Mouse (Mus musculus) embryonic facial prominence, embryonic 11.5 days (tissue): ENCODE data around the gene Rasa4. TPM values are rescaled to one million over a fixed set of nuclear protein-coding genes. Genes with fewer than 3 reads are reported as not detected.
A peak's percentile ranks its signal among the peaks of the same experiment; 100 is the strongest.

Experiments
- ATAC-seq: fragments of 200-750 bp; cut with Nextera tagmentation; replicated peaks from 2 replicates; pipeline ENCODE4 v1.8.0; 2017; ENCODE audit warnings: low read depth; ENCODE audit not compliant: insufficient number of reproducible peaks, low FRiP score, low TSS enrichment
- DNase-seq: peaks from one replicate; pipeline ENCODE4 v3.0.0-alpha.2; 2015; ENCODE audit warnings: low spot score
- H3K27ac ChIP-seq: fragments of 300-500 bp; sonication (generic); replicated peaks from 2 replicates; pipeline ENCODE4 v1.5.1; 2014; ENCODE audit warnings: mild to moderate bottlenecking, low read depth, low read length, control low read depth
- H3K27me3 ChIP-seq: fragments of 300-500 bp; sonication (generic); 2 replicates; pipeline ENCODE4 v1.6.1; 2014; ENCODE audit warnings: mild to moderate bottlenecking, low read length, moderate library complexity, mixed read lengths; ENCODE audit not compliant: control insufficient read depth, insufficient read depth
- H3K36me3 ChIP-seq: fragments of 300-500 bp; sonication (generic); replicated peaks from 2 replicates; pipeline ENCODE4 v1.6.1; 2014; ENCODE audit warnings: low read depth, mild to moderate bottlenecking, low read length, moderate library complexity, mixed read lengths; ENCODE audit not compliant: control insufficient read depth, insufficient read depth
- H3K4me1 ChIP-seq: fragments of 300-500 bp; sonication (generic); 2 replicates; pipeline ENCODE4 v1.6.1; 2014; ENCODE audit warnings: low read length, mixed read lengths; ENCODE audit not compliant: control insufficient read depth, insufficient read depth
- H3K4me2 ChIP-seq: fragments of 300-500 bp; sonication (generic); 2 replicates; pipeline ENCODE4 v1.6.1; 2014; ENCODE audit warnings: low read depth, mild to moderate bottlenecking, control low read depth, low read length, moderate library complexity
- H3K4me3 ChIP-seq: fragments of 300-500 bp; sonication (generic); 2 replicates; pipeline ENCODE4 v1.5.1; 2014; ENCODE audit warnings: low read depth, low read length, control low read depth
- H3K9ac ChIP-seq: fragments of 300-500 bp; sonication (generic); replicated peaks from 2 replicates; pipeline ENCODE4 v1.6.1; 2014; ENCODE audit warnings: mild to moderate bottlenecking, control low read depth, low read length
- H3K9me3 ChIP-seq: fragments of 300-500 bp; sonication (generic); replicated peaks from 2 replicates; pipeline ENCODE4 v1.6.1; 2016; ENCODE audit warnings: mild to moderate bottlenecking, low read length, inconsistent platforms, mixed read lengths; ENCODE audit not compliant: control insufficient read depth
- WGBS: fragments of 180-500 bp; shearing (Covaris S2); extraction: QIAGEN DNeasy Blood & Tissue Kit; methylation state at CpG from one replicate; pipeline ENCODE4 v1.1.7; 2014; 5-methylcytosine and 5-hydroxymethylcytosine counted together
- polyA plus RNA-seq: library from polyadenylated mRNA; unstranded; fragments of >200 nt; fragmentation: Nextera tagmentation; extraction: Ambion mirVana; gene quantifications from 2 replicates; pipeline ENCODE4 v1.2.1, GENCODE M21; 2014

Gene Rasa4
- polyA plus RNA-seq, 1 experiment from 2014 or later: 3.8 TPM

DNA sequence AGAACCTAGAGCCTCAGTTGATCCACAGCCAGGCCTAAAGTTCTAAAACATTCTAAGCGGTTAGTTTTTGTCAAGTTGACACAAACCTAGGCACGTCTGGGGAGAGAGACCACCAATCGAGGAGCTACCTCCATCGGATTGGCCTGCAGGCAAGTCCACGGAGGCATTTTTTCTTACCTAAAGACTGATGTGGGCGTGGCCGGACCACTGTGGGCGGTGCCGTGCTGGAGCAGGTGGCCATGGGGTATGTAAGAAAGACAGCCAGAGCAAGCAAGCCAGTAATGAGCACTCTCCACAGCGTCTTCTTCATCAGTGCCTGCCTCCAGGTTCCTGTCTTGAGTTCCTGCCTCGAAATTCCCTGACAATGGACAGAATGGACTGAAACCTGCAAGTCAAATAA lies 10.2 kb upstream of the Rasa4 start:
- ATAC-seq (no peak), DNase-seq (no peak)
- WGBS: 65% methylated on average over 11 of the region's 11 CpGs

DNA sequence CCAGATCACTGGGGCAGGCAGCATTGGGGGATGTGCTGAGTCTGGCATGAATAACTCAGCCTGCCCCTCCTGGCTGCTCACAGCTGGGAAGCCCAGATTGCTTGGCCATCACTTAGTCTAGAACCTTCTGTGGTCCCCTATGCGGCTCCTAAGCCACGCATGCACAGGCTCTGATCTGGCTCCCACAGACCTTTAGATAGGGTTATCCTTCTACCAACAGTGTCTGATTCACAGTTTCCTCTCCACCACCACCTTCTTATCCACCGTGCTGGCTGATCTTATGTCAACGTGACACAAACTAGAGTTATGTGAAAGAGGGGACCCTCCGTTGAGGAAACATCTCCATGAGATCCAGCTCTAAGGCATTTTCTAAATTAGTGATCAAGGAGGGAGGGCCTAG lies 8.6 kb upstream of the Rasa4 start:
- no peak for ATAC-seq
- Histone ChIP-seq H3K9me3 (no peaks in the 10 kb centered on the region), H3K4me2 (no peak overlapping the region), H3K27ac (no peak overlapping the region), H3K4me3 (no peak overlapping the region), H3K9ac (no peak overlapping the region), H3K36me3 (no peaks in the 10 kb centered on the region), H3K4me1 (no peaks in the 10 kb centered on the region), H3K27me3 (no peaks in the 10 kb centered on the region)
- DNase-seq: no peak
- WGBS: 90% methylated on average over 5 of the region's 5 CpGs

More for the DNA sequence above, 10.2 kb upstream of the Rasa4 start:
- H3K9ac ChIP-seq: no peak overlapping the region
- no peak overlapping the region for H3K4me2 ChIP-seq
- H3K4me3 ChIP-seq: no peak overlapping the region
- no peak overlapping the region for H3K27ac ChIP-seq
- H3K9me3 ChIP-seq: no peaks in the 10 kb centered on the region
- no peaks in the 10 kb centered on the region for H3K36me3 ChIP-seq
- no peaks in the 10 kb centered on the region for H3K4me1 ChIP-seq
- no peaks in the 10 kb centered on the region for H3K27me3 ChIP-seq

DNA sequence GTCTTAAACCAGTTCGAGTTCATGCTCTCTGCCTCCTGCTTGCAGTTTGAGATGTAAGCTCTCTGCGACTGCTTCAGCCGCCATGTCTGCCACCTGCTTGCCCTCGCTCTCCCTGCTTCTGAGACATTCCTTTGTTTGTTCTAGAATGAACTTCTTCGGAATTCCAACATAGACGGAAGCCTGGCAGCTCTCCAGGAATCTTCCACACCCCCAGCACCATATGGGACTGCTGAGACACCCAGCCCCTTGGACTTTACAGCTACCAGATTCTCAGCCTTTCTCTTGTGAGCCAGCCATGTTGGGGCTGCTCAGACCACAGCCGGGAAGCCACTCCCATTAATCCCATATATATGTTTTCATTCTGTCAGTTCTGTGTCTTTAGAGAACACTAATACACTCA lies 7.4 kb upstream of the Rasa4 start:
- DNase-seq (no peak), ATAC-seq (no peak)
- 59% methylated on average over 7 of the region's 7 CpGs for WGBS

DNA sequence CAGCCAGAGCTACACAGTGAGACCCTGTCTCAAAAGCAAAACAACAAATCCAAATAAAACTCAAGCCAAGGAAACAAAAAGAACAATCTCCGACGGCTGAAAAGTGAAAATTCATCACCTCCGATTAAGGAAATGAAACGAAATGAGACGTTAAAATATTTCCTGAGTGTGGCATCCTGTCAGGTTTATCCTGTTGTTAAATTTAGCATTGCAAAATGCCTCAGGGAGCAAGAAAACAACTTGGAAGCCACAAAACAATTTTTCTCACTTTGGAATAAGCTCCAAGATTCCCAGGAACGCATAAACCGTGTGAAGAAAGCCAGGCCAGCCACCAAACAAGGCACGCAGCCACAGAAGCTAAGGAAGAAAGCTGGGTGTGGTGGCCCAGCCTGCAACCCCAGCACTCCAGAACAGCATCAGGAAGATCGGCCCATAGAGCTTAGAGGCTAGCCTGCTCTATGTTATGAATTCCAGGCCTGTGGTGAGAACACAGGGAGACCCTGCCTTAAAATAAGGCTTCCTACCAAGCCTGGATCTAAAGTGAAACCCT lies 6.6 kb upstream of the Rasa4 start:
- Histone ChIP-seq H3K27me3 (no peaks in the 10 kb centered on the region), H3K4me1 (no peaks in the 10 kb centered on the region), H3K9ac (no peak overlapping the region), H3K27ac (no peak overlapping the region), H3K36me3 (no peaks in the 10 kb centered on the region), H3K4me2 (no peak overlapping the region), H3K9me3 (no peaks in the 10 kb centered on the region), H3K4me3 (no peak overlapping the region)
- DNase-seq (no peak), ATAC-seq (no peak)
- WGBS: 88% methylated on average over 9 of the region's 9 CpGs

More for the DNA sequence above, 7.4 kb upstream of the Rasa4 start:
- Histone ChIP-seq H3K9me3 (no peaks in the 10 kb centered on the region), H3K4me1 (no peaks in the 10 kb centered on the region), H3K27me3 (no peaks in the 10 kb centered on the region), H3K4me2 (no peak overlapping the region), H3K36me3 (no peaks in the 10 kb centered on the region), H3K9ac (no peak overlapping the region), H3K27ac (no peak overlapping the region), H3K4me3 (no peak overlapping the region)

DNA sequence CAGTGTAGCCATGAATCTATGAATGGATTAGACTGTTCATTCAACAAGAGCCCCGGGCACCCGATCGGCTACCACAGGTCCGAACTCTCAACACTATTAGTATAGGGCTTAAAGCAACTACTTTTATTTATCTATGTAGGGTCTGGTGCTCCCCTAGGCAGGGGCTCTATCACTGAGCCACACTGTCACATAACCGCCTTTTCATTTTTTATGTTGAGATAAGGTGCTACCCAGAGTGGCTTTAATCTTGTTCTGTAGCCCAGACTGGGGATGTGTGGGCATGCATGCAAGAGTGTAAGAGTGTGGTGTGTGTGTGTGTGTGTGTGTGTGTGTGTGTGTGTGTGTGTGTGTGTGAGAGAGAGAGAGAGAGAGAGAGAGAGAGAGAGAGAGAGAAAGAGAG lies 5.6 kb upstream of the Rasa4 start:
- Histone ChIP-seq H3K4me2 (no peak overlapping the region), H3K4me3 (no peak overlapping the region), H3K4me1 (no peaks in the 10 kb centered on the region), H3K36me3 (no peaks in the 10 kb centered on the region), H3K27ac (no peak overlapping the region), H3K9me3 (no peaks in the 10 kb centered on the region), H3K9ac (no peak overlapping the region), H3K27me3 (no peaks in the 10 kb centered on the region)
- no peak for ATAC-seq
- no peak for DNase-seq
- WGBS: 92% methylated on average over 5 of the region's 5 CpGs

DNA sequence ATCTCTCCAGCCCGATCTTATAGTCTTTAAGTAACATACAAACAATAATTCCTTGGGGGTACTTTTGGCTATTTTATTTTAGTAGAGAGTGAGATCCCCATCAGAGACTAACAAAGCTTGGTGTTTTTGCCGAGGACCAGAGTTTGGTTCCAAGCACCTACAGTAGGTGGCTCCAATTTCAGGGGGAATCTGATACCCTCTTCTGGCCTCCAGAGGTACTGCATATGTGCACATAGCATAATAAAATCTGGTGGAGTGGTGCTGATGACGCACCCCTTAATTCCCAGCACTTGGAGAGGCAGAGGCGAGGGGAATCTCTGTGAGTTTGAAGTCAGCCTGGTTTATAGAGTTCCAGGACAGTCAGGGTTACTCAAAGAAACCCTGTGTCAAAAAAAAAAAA lies 1.4 kb upstream of the Rasa4 start:
- WGBS: 75% methylated on average over 4 of the region's 4 CpGs
- H3K9ac ChIP-seq: no peak overlapping the region
- DNase-seq (no peak), ATAC-seq (no peak)
- no peaks in the 10 kb centered on the region for H3K36me3 ChIP-seq
- no peak overlapping the region for H3K27ac ChIP-seq
- H3K9me3 ChIP-seq: no peaks in the 10 kb centered on the region
- no peak overlapping the region for H3K4me2 ChIP-seq
- H3K27me3 ChIP-seq: peaks cover 13% of the 10 kb centered on the region
- no peak overlapping the region for H3K4me3 ChIP-seq
- H3K4me1 ChIP-seq: no peaks in the 10 kb centered on the region; the same call in 1 of the 2 replicates

DNA sequence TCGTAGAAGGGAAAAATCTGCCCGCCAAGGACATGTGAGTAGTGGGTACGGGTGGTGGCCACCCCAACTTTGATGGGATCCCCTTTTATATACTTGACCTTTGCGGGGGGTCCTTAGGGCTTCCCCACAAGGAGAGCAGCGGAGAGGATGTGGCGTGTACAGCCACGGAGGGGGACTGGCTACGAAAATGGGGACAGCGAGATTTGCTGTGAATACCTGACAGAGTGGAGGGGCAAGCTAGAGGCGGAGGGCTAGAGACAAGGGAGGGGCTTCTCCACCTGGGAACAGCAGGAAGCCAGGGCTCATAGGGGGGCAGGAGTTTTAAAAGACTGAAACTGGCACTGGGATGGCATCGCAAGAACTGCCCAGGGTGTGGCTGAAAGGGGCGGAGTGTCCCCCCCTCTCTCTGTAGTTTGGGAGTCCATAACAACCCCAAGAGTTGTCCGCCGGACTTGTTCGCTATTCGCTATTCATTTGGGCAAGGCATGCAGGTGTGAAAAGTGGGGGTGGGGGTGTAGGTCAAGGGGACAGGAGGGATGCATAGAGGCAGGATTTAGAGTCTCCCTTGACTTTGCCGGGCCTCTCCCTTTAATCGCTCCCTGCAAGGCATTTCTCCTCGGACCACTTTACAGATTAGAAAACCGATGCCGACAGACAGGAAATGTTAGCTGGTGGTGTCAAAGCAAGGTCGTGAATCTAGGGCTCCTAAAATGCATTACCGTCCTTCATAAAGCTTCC lies 597 bp downstream of the Rasa4 start:
- Histone ChIP-seq H3K27me3 (peaks cover 13% of the 10 kb centered on the region), H3K4me1 (no peaks in the 10 kb centered on the region; the same call in 1 of the 2 replicates), H3K36me3 (no peaks in the 10 kb centered on the region), H3K9me3 (no peaks in the 10 kb centered on the region), H3K4me2 (peak overlapping the region; percentile 95), H3K9ac (peak overlapping the region; percentile 1; the same call in 1 of the 2 replicates), H3K4me3 (peak overlapping the region; percentile 53), H3K27ac (no peak overlapping the region)
- 1% methylated on average over 23 of the region's 23 CpGs for WGBS
- DNase-seq (no peak), ATAC-seq (peak; percentile 22; the same call in 1 of the 2 replicates)

DNA sequence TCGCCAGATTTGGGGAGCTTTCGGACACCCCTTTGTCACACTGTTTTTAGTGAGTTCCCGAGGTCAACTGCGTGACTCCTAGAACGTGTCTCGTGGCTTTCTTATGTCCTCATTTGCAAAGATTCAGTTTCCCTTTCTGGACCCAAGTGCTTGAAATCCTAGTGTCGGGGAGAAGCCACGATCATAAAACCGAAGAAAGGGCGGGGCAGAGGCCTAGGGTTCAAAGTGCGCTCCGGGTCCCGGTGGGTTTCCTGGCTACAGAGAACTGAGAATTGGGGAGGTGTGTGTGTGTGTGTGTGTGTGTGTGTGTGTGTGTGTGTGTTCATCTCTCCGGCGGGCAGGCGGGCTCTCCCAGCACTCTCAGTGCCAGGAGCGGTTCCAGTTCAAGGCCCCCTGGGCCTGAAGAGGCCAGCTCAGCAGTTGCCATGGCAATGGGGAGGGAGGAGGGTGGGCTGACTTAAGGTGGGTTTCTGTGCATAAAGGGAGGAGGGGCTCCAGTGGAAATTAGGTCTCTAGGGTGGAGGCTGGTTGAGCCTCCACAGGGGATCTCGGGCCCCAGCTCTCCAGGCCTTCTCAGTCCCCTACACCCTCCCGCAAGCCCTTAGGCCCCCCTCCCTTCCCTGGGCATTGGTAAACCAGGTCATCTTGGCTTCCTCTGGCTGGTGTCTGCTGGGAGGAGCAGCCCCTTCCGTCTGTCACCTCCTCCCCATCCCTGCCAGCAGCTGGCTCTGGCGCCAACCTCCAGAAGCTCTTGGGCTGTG lies 1.4 kb downstream of the Rasa4 start:
- peak; percentile 55 for DNase-seq
- Histone ChIP-seq H3K27me3 (peaks cover 13% of the 10 kb centered on the region), H3K9ac (no peak overlapping the region), H3K4me1 (no peaks in the 10 kb centered on the region; the same call in 1 of the 2 replicates), H3K27ac (no peak overlapping the region), H3K9me3 (no peaks in the 10 kb centered on the region), H3K4me2 (peak overlapping the region; percentile 95), H3K4me3 (peak overlapping the region; percentile 53), H3K36me3 (no peaks in the 10 kb centered on the region)
- ATAC-seq: no peak
- 4% methylated on average over 21 of the region's 21 CpGs for WGBS
